Mouse (Mus musculus) hindbrain, embryonic 15.5 days (tissue): Measurements from ENCODE around the gene Ptpn3. TPM values are rescaled to one million over a fixed set of nuclear protein-coding genes. Genes with fewer than 3 reads are reported as not detected.

Source experiments
- ATAC-seq: fragments of 200-750 bp; cut with Nextera tagmentation; 2 replicates; pipeline ENCODE4 v1.8.0; 2017; ENCODE audit warnings: low read depth, moderate number of reproducible peaks, moderate TSS enrichment; ENCODE audit not compliant: low FRiP score
- H3K27ac ChIP-seq: fragments of 300-500 bp; sonication (generic); replicated peaks from 2 replicates; pipeline ENCODE4 v1.5.1; 2015; ENCODE audit warnings: mild to moderate bottlenecking, inconsistent platforms
- H3K27me3 ChIP-seq: fragments of 300-500 bp; sonication (generic); 2 replicates; pipeline ENCODE4 v1.6.1; 2015; ENCODE audit warnings: control low read depth, inconsistent platforms
- H3K36me3 ChIP-seq: fragments of 300-500 bp; sonication (generic); 2 replicates; pipeline ENCODE4 v1.6.1; 2015; ENCODE audit warnings: control low read depth, inconsistent platforms
- H3K4me1 ChIP-seq: fragments of 300-500 bp; sonication (generic); replicated peaks from 2 replicates; pipeline ENCODE4 v1.6.1; 2015; ENCODE audit warnings: control low read depth, inconsistent platforms
- H3K4me2 ChIP-seq: fragments of 300-500 bp; sonication (generic); 2 replicates; pipeline ENCODE4 v1.6.1; 2015; ENCODE audit warnings: moderate library complexity, mild to moderate bottlenecking, inconsistent platforms
- H3K4me3 ChIP-seq: fragments of 300-500 bp; sonication (generic); 2 replicates; pipeline ENCODE4 v1.5.1; 2015; ENCODE audit warnings: mild to moderate bottlenecking, inconsistent platforms
- H3K9ac ChIP-seq: fragments of 300-500 bp; sonication (generic); 2 replicates; pipeline ENCODE4 v1.6.1; 2015; ENCODE audit warnings: inconsistent platforms
- H3K9me3 ChIP-seq: fragments of 300-500 bp; sonication (generic); 2 replicates; pipeline ENCODE4 v1.6.1; 2016; ENCODE audit warnings: control low read depth, inconsistent platforms
- WGBS: fragments of 180-500 bp; shearing (Covaris S2); methylation state at CpG from one replicate; pipeline ENCODE4 v1.1.7; 2015; 5-methylcytosine and 5-hydroxymethylcytosine counted together
- polyA plus RNA-seq: library from polyadenylated mRNA; unstranded; fragments of >200 nt; fragmentation: Nextera tagmentation; extraction: Ambion mirVana; gene quantifications from 2 replicates; pipeline ENCODE4 v1.2.1, GENCODE M21; 2015

Gene Ptpn3
- polyA plus RNA-seq, 1 experiment from 2014 or later, result 4.0 TPM

GRCm38 (mm10) chr4:57160571-57160970 lies 141.1 kb downstream of the Ptpn3 start:
- H3K9ac ChIP-seq, result no peak overlapping the region
- H3K27me3 ChIP-seq, result no peaks in the 10 kb centered on the region
- peaks cover 9% of the 10 kb centered on the region; the same call in 1 of the 2 replicates for H3K4me1 ChIP-seq
- no peak overlapping the region for H3K27ac ChIP-seq
- no peaks in the 10 kb centered on the region for H3K36me3 ChIP-seq
- no peak overlapping the region for H3K4me2 ChIP-seq
- ATAC-seq, result no peak
- no peaks in the 10 kb centered on the region for H3K9me3 ChIP-seq
- WGBS, result 76% methylated on average over 7 of the region's 7 CpGs
- H3K4me3 ChIP-seq, result no peak overlapping the region

GRCm38 (mm10) chr4:57156549-57157169 lies 145.0 kb downstream of the Ptpn3 start:
- Histone ChIP-seq H3K4me3 (no peak overlapping the region), H3K27me3 (no peaks in the 10 kb centered on the region), H3K4me1 (peaks cover 11% of the 10 kb centered on the region), H3K9ac (no peak overlapping the region), H3K9me3 (no peaks in the 10 kb centered on the region), H3K4me2 (no peak overlapping the region), H3K27ac (no peak overlapping the region), H3K36me3 (no peaks in the 10 kb centered on the region)
- ATAC-seq, result no peak
- 75% methylated on average over 8 of the region's 8 CpGs for WGBS

GRCm38 (mm10) chr4:57153838-57154237 lies 147.8 kb downstream of the Ptpn3 start:
- Histone ChIP-seq H3K4me1 (peaks cover 9% of the 10 kb centered on the region), H3K27me3 (no peaks in the 10 kb centered on the region), H3K4me2 (no peak overlapping the region), H3K27ac (no peak overlapping the region), H3K4me3 (no peak overlapping the region), H3K36me3 (no peaks in the 10 kb centered on the region), H3K9ac (no peak overlapping the region), H3K9me3 (no peaks in the 10 kb centered on the region)
- WGBS, result 38% methylated on average over 8 of the region's 8 CpGs
- ATAC-seq, result no peak

GRCm38 (mm10) chr4:57153068-57153835 lies 148.4 kb downstream of the Ptpn3 start:
- Histone ChIP-seq H3K27ac (no peak overlapping the region), H3K36me3 (no peaks in the 10 kb centered on the region), H3K4me1 (peaks cover 9% of the 10 kb centered on the region), H3K9me3 (no peaks in the 10 kb centered on the region), H3K27me3 (no peaks in the 10 kb centered on the region), H3K4me2 (no peak overlapping the region), H3K9ac (no peak overlapping the region), H3K4me3 (no peak overlapping the region)
- 5% methylated on average over 9 of the region's 9 CpGs for WGBS
- no peak for ATAC-seq

GRCm38 (mm10) chr4:57148182-57148581 lies 153.5 kb downstream of the Ptpn3 start:
- no peak for ATAC-seq
- no peak overlapping the region for H3K9ac ChIP-seq
- 76% methylated on average over 3 of the region's 3 CpGs for WGBS
- no peaks in the 10 kb centered on the region for H3K36me3 ChIP-seq
- H3K9me3 ChIP-seq, result no peaks in the 10 kb centered on the region
- no peaks in the 10 kb centered on the region for H3K27me3 ChIP-seq
- H3K4me1 ChIP-seq, result peaks cover 4% of the 10 kb centered on the region
- no peak overlapping the region for H3K27ac ChIP-seq
- H3K4me2 ChIP-seq, result no peak overlapping the region
- no peak overlapping the region for H3K4me3 ChIP-seq

- H3K4me2 ChIP-seq, result peak within 1 kb of the TSS; percentile 75
- H3K27me3 ChIP-seq, result no peaks in the 10 kb centered on the region
- peaks cover 41% of the 10 kb centered on the region for H3K4me1 ChIP-seq
- H3K9me3 ChIP-seq, result no peaks in the 10 kb centered on the region
- under 1% methylated on average over 88 of the region's 142 CpGs for WGBS
- H3K9ac ChIP-seq, result peak within 1 kb of the TSS; percentile 56
- peak within 1 kb of the TSS; percentile 69 for H3K27ac ChIP-seq
- peak within 1 kb of the TSS; percentile 69 for H3K4me3 ChIP-seq
- H3K36me3 ChIP-seq, result no peaks in the 10 kb centered on the region
- ATAC-seq, result peak; percentile 87
Observed at GRCm38 (mm10) chr4:57143026-57143937, 158.4 kb downstream of the Ptpn3 start, which contains the start of gene Epb41l4b. Gene Epb41l4b (minus strand): TSS chr4:57143437.

GRCm38 (mm10) chr4:57142374-57143025 lies 159.1 kb downstream of the Ptpn3 start:
- no peaks in the 10 kb centered on the region for H3K27me3 ChIP-seq
- peak overlapping the region; percentile 75 for H3K4me2 ChIP-seq
- H3K27ac ChIP-seq, result peak overlapping the region; percentile 69
- 1% methylated on average over 43 of the region's 43 CpGs for WGBS
- peaks cover 45% of the 10 kb centered on the region for H3K4me1 ChIP-seq
- H3K9me3 ChIP-seq, result no peaks in the 10 kb centered on the region
- H3K36me3 ChIP-seq, result no peaks in the 10 kb centered on the region
- H3K4me3 ChIP-seq, result peak overlapping the region; percentile 69
- H3K9ac ChIP-seq, result peak overlapping the region; percentile 56
- ATAC-seq, result peak; percentile 27

GRCm38 (mm10) chr4:57141908-57142361 lies 159.7 kb downstream of the Ptpn3 start:
- Histone ChIP-seq H3K4me2 (peak overlapping the region; percentile 75), H3K9ac (peak overlapping the region; percentile 56), H3K4me3 (peak overlapping the region; percentile 69), H3K36me3 (no peaks in the 10 kb centered on the region), H3K4me1 (peaks cover 45% of the 10 kb centered on the region), H3K27ac (no peak overlapping the region), H3K27me3 (no peaks in the 10 kb centered on the region), H3K9me3 (no peaks in the 10 kb centered on the region)
- peak; percentile 15; the same call in 1 of the 2 replicates for ATAC-seq
- WGBS, result 4% methylated on average over 26 of the region's 26 CpGs

GRCm38 (mm10) chr4:57140992-57141717 lies 160.5 kb downstream of the Ptpn3 start:
- H3K9ac ChIP-seq, result peak overlapping the region; percentile 56
- no peak for ATAC-seq
- no peaks in the 10 kb centered on the region for H3K27me3 ChIP-seq
- 20% methylated on average over 15 of the region's 15 CpGs for WGBS
- peaks cover 45% of the 10 kb centered on the region for H3K4me1 ChIP-seq
- H3K4me2 ChIP-seq, result peak overlapping the region; percentile 75
- peak overlapping the region; percentile 69 for H3K4me3 ChIP-seq
- no peaks in the 10 kb centered on the region for H3K9me3 ChIP-seq
- H3K27ac ChIP-seq, result no peak overlapping the region
- H3K36me3 ChIP-seq, result no peaks in the 10 kb centered on the region
